ENCODE assay signal across 11 mouse cellular contexts in genomic region chr14:76244338-76245062, GRCm38 (mm10).
DNase-seq lines count a peak whose midpoint lies in the region; ATAC-seq and TF ChIP-seq lines count a peak whose summit lies in the region.
"Had no signal": no experiment of that assay in that cellular context is flagged by ENCODE, and none has a peak within 500 bp of the region (broad histone marks: within the 10 kb centered on the region; RNA-seq: fewer than 3 reads in every experiment).

No protein-coding gene starts in this region.

- no peaks in the 10 kb centered on the region for H3K27me3 ChIP-seq in kidney, embryonic 16.5 days (ENCODE audit: insufficient read depth, low read length)
- H3K27me3 ChIP-seq in forebrain, embryonic 13.5 days = no peaks in the 10 kb centered on the region
- no peaks in the 10 kb centered on the region for H3K27me3 ChIP-seq in liver, embryonic 16.5 days (ENCODE audit: control insufficient read depth, insufficient read depth, low read depth, low read length)
- H3K27me3 ChIP-seq in testis, adult 2 months (ENCODE audit: control insufficient read depth, insufficient read depth, low read length) = no peaks in the 10 kb centered on the region
- H3K27me3 ChIP-seq in thymus, adult 2 months (ENCODE audit: control insufficient read depth, insufficient read depth, low read length) = no peaks in the 10 kb centered on the region
- H3K27me3 ChIP-seq: embryonic facial prominence, embryonic 15.5 days; Patski had no signal

- TF ChIP-seq POLR2A in testis, adult 2 months (IDR thresholded peaks at IDR 0.05; ENCODE audit: control insufficient read depth, low read depth, low read length) = no peak
- no peak for TF ChIP-seq POLR2A in thymus, adult 2 months (IDR thresholded peaks at IDR 0.05; ENCODE audit: control insufficient read depth, extremely low read depth, insufficient read depth, low read length, poor library complexity)

- peak overlapping the region; percentile 19; the same call in 1 of the 2 replicates for H3K4me2 ChIP-seq in kidney, embryonic 16.5 days (replicated peaks; ENCODE audit: low read depth, low read length)
- peak overlapping the region; percentile 42 for H3K4me2 ChIP-seq in forebrain, embryonic 13.5 days
- H3K4me2 ChIP-seq in liver, embryonic 16.5 days (ENCODE audit: low read depth, low read length) = peak overlapping the region; percentile 44
- H3K4me2 ChIP-seq: embryonic facial prominence, embryonic 15.5 days had no signal

- no peak for DNase-seq in kidney, postnatal 36 days
- no peak for DNase-seq in left cerebral cortex, adult 11 months (ENCODE audit: low spot score)
- no peak for DNase-seq in thymus, adult 2 months

- WGBS in kidney, embryonic 16.5 days = 39% methylated on average over 18 of the region's 18 CpGs
- 17% methylated on average over 18 of the region's 18 CpGs for WGBS in forebrain, embryonic 13.5 days
- 24% methylated on average over 18 of the region's 18 CpGs for WGBS in liver, embryonic 16.5 days (ENCODE audit: insufficient replicate concordance)
- WGBS in thymus, adult 2 months = 95% methylated on average over 18 of the region's 18 CpGs

- H3K9me3 ChIP-seq in kidney, embryonic 16.5 days (ENCODE audit: low read length) = 0 out of 2 replicates have a peak, but pooled peaks cover 5% of the 10 kb centered on the region
- no peaks in the 10 kb centered on the region for H3K9me3 ChIP-seq in forebrain, embryonic 13.5 days (replicated peaks)
- H3K9me3 ChIP-seq in liver, embryonic 16.5 days (replicated peaks; ENCODE audit: control insufficient read depth, low read length) = no peaks in the 10 kb centered on the region
- H3K9me3 ChIP-seq: embryonic facial prominence, embryonic 15.5 days had no signal

- H3K4me1 ChIP-seq in kidney, embryonic 16.5 days (ENCODE audit: insufficient read depth, low read length) = peaks cover 21% of the 10 kb centered on the region
- H3K4me1 ChIP-seq in forebrain, embryonic 13.5 days = peaks cover 18% of the 10 kb centered on the region
- H3K4me1 ChIP-seq in liver, embryonic 16.5 days (ENCODE audit: control insufficient read depth, low read depth, low read length) = peaks cover 11% of the 10 kb centered on the region
- H3K4me1 ChIP-seq in testis, adult 2 months (ENCODE audit: control insufficient read depth, insufficient read depth, low read length) = peaks cover 26% of the 10 kb centered on the region
- no peaks in the 10 kb centered on the region for H3K4me1 ChIP-seq in thymus, adult 2 months (replicated peaks; ENCODE audit: control insufficient read depth, insufficient read depth, low read length)

- H3K4me3 ChIP-seq in kidney, embryonic 16.5 days (ENCODE audit: low read length) = no peak overlapping the region
- no peak overlapping the region for H3K4me3 ChIP-seq in forebrain, embryonic 13.5 days
- peak overlapping the region; percentile 28 for H3K4me3 ChIP-seq in liver, embryonic 16.5 days (ENCODE audit: low read depth, low read length)
- H3K4me3 ChIP-seq in testis, adult 2 months (ENCODE audit: control insufficient read depth, low read depth, low read length) = peak overlapping the region; percentile 66
- no peak overlapping the region for H3K4me3 ChIP-seq in thymus, adult 2 months (ENCODE audit: control insufficient read depth, insufficient read depth, low read length)
- H3K4me3 ChIP-seq: embryonic facial prominence, embryonic 15.5 days; myocyte had no signal

- H3K9ac ChIP-seq in kidney, embryonic 16.5 days (replicated peaks; ENCODE audit: low read length) = peak overlapping the region; percentile 36; the same call in 1 of the 2 replicates
- H3K9ac ChIP-seq in forebrain, embryonic 13.5 days = peak overlapping the region; percentile 51
- no peak overlapping the region; the same call in 1 of the 2 replicates for H3K9ac ChIP-seq in liver, embryonic 16.5 days (ENCODE audit: low read depth, low read length)
- H3K9ac ChIP-seq: embryonic facial prominence, embryonic 15.5 days had no signal

- TF ChIP-seq CTCF in testis, adult 2 months (IDR thresholded peaks at IDR 0.05; ENCODE audit: control insufficient read depth, insufficient read depth, insufficient replicate concordance, low read depth, low read length) = no peak
- no peak for TF ChIP-seq CTCF in thymus, adult 2 months (IDR thresholded peaks at IDR 0.05; ENCODE audit: borderline replicate concordance, control insufficient read depth, extremely low read depth, insufficient read depth, low read length, poor library complexity)

- peak overlapping the region; percentile 51; the same call in 1 of the 2 replicates for H3K27ac ChIP-seq in kidney, embryonic 16.5 days (ENCODE audit: low read length)
- H3K27ac ChIP-seq in forebrain, embryonic 13.5 days = peak overlapping the region; percentile 52
- peak overlapping the region; percentile 56 for H3K27ac ChIP-seq in liver, embryonic 16.5 days (ENCODE audit: low read length)
- H3K27ac ChIP-seq in testis, adult 2 months (ENCODE audit: control insufficient read depth, insufficient read depth, low read depth, low read length) = peak overlapping the region; percentile 35
- no peak overlapping the region for H3K27ac ChIP-seq in thymus, adult 2 months (ENCODE audit: control insufficient read depth, insufficient read depth, low read length)
- H3K27ac ChIP-seq: embryonic facial prominence, embryonic 15.5 days had no signal

- no peaks in the 10 kb centered on the region for H3K36me3 ChIP-seq in kidney, embryonic 16.5 days (ENCODE audit: insufficient read depth, low read length)
- H3K36me3 ChIP-seq in forebrain, embryonic 13.5 days (ENCODE audit: poor library complexity, severe bottlenecking) = no peaks in the 10 kb centered on the region
- no peaks in the 10 kb centered on the region for H3K36me3 ChIP-seq in liver, embryonic 16.5 days (ENCODE audit: control insufficient read depth, insufficient read depth)
- no peaks in the 10 kb centered on the region for H3K36me3 ChIP-seq in testis, adult 2 months (ENCODE audit: control insufficient read depth, insufficient read depth, low read length)
- no peaks in the 10 kb centered on the region for H3K36me3 ChIP-seq in thymus, adult 2 months (ENCODE audit: control insufficient read depth, insufficient read depth, low read length)
- H3K36me3 ChIP-seq: embryonic facial prominence, embryonic 15.5 days had no signal

- ATAC-seq in kidney, embryonic 16.5 days (ENCODE audit: low FRiP score, low TSS enrichment) = peak; percentile 46; the same call in 1 of the 2 replicates
- ATAC-seq in forebrain, embryonic 13.5 days = peak; percentile 88
- ATAC-seq in liver, embryonic 16.5 days (ENCODE audit: low read depth) = peak; percentile 82
- ATAC-seq in erythroid progenitor cell, adult 5-6 weeks (replicated peaks; ENCODE audit: low FRiP score, poor library complexity, severe bottlenecking) = no peak; the same call in 1 of the 2 replicates
- ATAC-seq: Patski had no signal

Comparison
In these comparisons a context has a peak if more than half of its experiments do, and no peak if none do; other contexts are left out.
1. H3K4me3 ChIP-seq: peak in liver, embryonic 16.5 days (single experiment) and testis, adult 2 months (single experiment); none in kidney, embryonic 16.5 days (single experiment), forebrain, embryonic 13.5 days (single experiment) and thymus, adult 2 months (single experiment).
2. Peak in every context shown above with its lines, with median percentiles within 50 percentile points of each other: H3K4me2 ChIP-seq.